Comparison of ENCODE assay signal across 22 mouse cellular contexts in the genomic region with DNA sequence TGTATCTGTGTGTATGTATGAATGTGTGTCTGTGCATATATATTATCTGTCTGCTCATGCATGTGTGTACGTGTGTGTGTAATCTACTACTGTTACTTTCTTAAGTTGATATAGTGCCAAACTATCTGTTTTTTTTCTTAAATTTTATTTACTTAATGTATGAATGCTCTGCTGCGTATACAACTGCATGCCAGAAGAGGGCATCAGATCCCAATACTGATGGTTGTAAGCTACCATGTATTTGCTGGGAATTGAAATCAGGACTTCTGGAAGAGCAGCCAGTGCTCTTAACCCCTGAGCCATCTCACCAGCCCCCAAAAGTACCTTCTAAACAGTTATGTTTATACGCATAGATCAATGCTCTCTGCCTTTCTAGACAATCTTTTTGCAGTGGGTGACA.
A peak's percentile ranks its signal among the peaks of the same experiment; 100 is the strongest.
DNase-seq lines count a peak whose midpoint lies in the region; ATAC-seq and TF ChIP-seq lines count a peak whose summit lies in the region.
"Had no signal": no experiment of that assay in that cellular context is flagged by ENCODE, and none has a peak within 500 bp of the region (broad histone marks: within the 10 kb centered on the region; RNA-seq: fewer than 3 reads in every experiment).

No protein-coding gene starts in this region.

- WGBS in hindbrain, postnatal 0 days: 89% methylated on average over 3 of the region's 3 CpGs
- WGBS in hindbrain, embryonic 12.5 days: 83% methylated on average over 3 of the region's 3 CpGs
- 79% methylated on average over 3 of the region's 3 CpGs for WGBS in lung, postnatal 0 days

- no peaks in the 10 kb centered on the region for H3K4me1 ChIP-seq in hindbrain, postnatal 0 days (ENCODE audit: insufficient read depth, low read length)
- no peaks in the 10 kb centered on the region for H3K4me1 ChIP-seq in hindbrain, embryonic 12.5 days
- H3K4me1 ChIP-seq in lung, postnatal 0 days (ENCODE audit: insufficient read depth, low read depth, low read length): no peaks in the 10 kb centered on the region
- H3K4me1 ChIP-seq: forebrain, embryonic 13.5 days; heart, embryonic 12.5 days; limb, embryonic 10.5 days had no signal

- H3K27ac ChIP-seq in hindbrain, postnatal 0 days: no peak overlapping the region
- no peak overlapping the region for H3K27ac ChIP-seq in hindbrain, embryonic 12.5 days
- H3K27ac ChIP-seq in lung, postnatal 0 days (ENCODE audit: low read length): no peak overlapping the region
- H3K27ac ChIP-seq: forebrain, embryonic 13.5 days; limb, embryonic 10.5 days; liver, embryonic 13.5 days had no signal

- H3K9ac ChIP-seq in hindbrain, postnatal 0 days (replicated peaks; ENCODE audit: low read length): no peak overlapping the region
- no peak overlapping the region for H3K9ac ChIP-seq in hindbrain, embryonic 12.5 days
- H3K9ac ChIP-seq in lung, postnatal 0 days (replicated peaks; ENCODE audit: low read depth): no peak overlapping the region
- H3K9ac ChIP-seq: forebrain, embryonic 13.5 days; heart, embryonic 12.5 days; liver, embryonic 13.5 days had no signal

- ATAC-seq in hindbrain, postnatal 0 days: no peak
- no peak for ATAC-seq in hindbrain, embryonic 12.5 days (ENCODE audit: low FRiP score)
- ATAC-seq in lung, postnatal 0 days: no peak
- ATAC-seq: forebrain, embryonic 13.5 days; hindbrain, embryonic 16.5 days had no signal

- peaks cover 16% of the 10 kb centered on the region for H3K36me3 ChIP-seq in hindbrain, postnatal 0 days (ENCODE audit: insufficient read depth, low read length)
- 0 out of 2 replicates have a peak, but pooled peaks cover 3% of the 10 kb centered on the region for H3K36me3 ChIP-seq in hindbrain, embryonic 12.5 days
- H3K36me3 ChIP-seq in lung, postnatal 0 days (ENCODE audit: insufficient read depth, low read length): no peaks in the 10 kb centered on the region; the same call in 1 of the 2 replicates
- H3K36me3 ChIP-seq: limb, embryonic 10.5 days had no signal

- H3K9me3 ChIP-seq in hindbrain, postnatal 0 days (ENCODE audit: low read length): no peaks in the 10 kb centered on the region
- H3K9me3 ChIP-seq in hindbrain, embryonic 12.5 days (replicated peaks): no peaks in the 10 kb centered on the region
- H3K9me3 ChIP-seq in lung, postnatal 0 days (ENCODE audit: low read length): no peaks in the 10 kb centered on the region
- H3K9me3 ChIP-seq: forebrain, embryonic 13.5 days; heart, embryonic 12.5 days; limb, embryonic 10.5 days; liver, embryonic 13.5 days had no signal

- no peak for TF ChIP-seq EP300 in lung, postnatal 0 days (IDR thresholded peaks at IDR 0.05)

- TF ChIP-seq CTCF in hindbrain, postnatal 0 days (IDR thresholded peaks at IDR 0.05; ENCODE audit: low read depth): peak; percentile 35; the same call in 1 of the 2 replicates
- peak; percentile 26; the same call in 1 of the 2 replicates for TF ChIP-seq CTCF in lung, postnatal 0 days (IDR thresholded peaks at IDR 0.05)

- DNase-seq in hindbrain, postnatal 0 days (ENCODE audit: low spot score): no peak
- DNase-seq in lung, postnatal 0 days (ENCODE audit: low spot score): no peak
- DNase-seq in lung, adult 18-20 months: no peak
- DNase-seq in ES-CJ7 (ENCODE audit: low read depth, low spot score): peak; percentile 33
- peak; percentile 9 for DNase-seq in naive thymus-derived CD4-positive, alpha-beta T cell, adult 2 months (ENCODE audit: low read depth)
- no peak for DNase-seq in spleen, postnatal 10 days (ENCODE audit: low spot score in 2 of 2)
- no peak for DNase-seq in heart, adult 11 months
- DNase-seq: cerebellum, adult 9-11 months; embryo, embryonic 11 days; heart, postnatal 36 days; kidney, adult 2 months; liver, embryonic 13.5 days; lung, postnatal 36 days; right cerebral cortex, adult 18-20 months; spleen, adult 18-20 months; thymus, postnatal 14 days had no signal

- H3K4me3 ChIP-seq in hindbrain, postnatal 0 days (ENCODE audit: low read length): no peak overlapping the region
- H3K4me3 ChIP-seq in hindbrain, embryonic 12.5 days: no peak overlapping the region
- H3K4me3 ChIP-seq in lung, postnatal 0 days (ENCODE audit: low read depth, low read length): no peak overlapping the region
- H3K4me3 ChIP-seq: forebrain, embryonic 13.5 days; heart, embryonic 12.5 days; limb, embryonic 10.5 days; liver, embryonic 13.5 days had no signal

- H3K4me2 ChIP-seq in hindbrain, postnatal 0 days (ENCODE audit: low read depth, low read length): no peak overlapping the region
- H3K4me2 ChIP-seq in hindbrain, embryonic 12.5 days (replicated peaks): no peak overlapping the region
- no peak overlapping the region for H3K4me2 ChIP-seq in lung, postnatal 0 days (replicated peaks; ENCODE audit: low read depth, low read length)
- H3K4me2 ChIP-seq: forebrain, embryonic 13.5 days; heart, embryonic 12.5 days; liver, embryonic 13.5 days; midbrain, embryonic 11.5 days had no signal

- H3K27me3 ChIP-seq in hindbrain, postnatal 0 days (ENCODE audit: insufficient read depth, low read length): no peaks in the 10 kb centered on the region
- H3K27me3 ChIP-seq in hindbrain, embryonic 12.5 days: no peaks in the 10 kb centered on the region
- no peaks in the 10 kb centered on the region for H3K27me3 ChIP-seq in lung, postnatal 0 days (replicated peaks; ENCODE audit: insufficient read depth, low read length)
- H3K27me3 ChIP-seq: forebrain, embryonic 13.5 days; heart, embryonic 12.5 days; liver, embryonic 13.5 days had no signal

Comparison
In these comparisons a context has a peak if more than half of its experiments do, and no peak if none do; other contexts are left out.
1. DNase-seq: peak in ES-CJ7 (single experiment) and naive thymus-derived CD4-positive, alpha-beta T cell, adult 2 months (single experiment); none in hindbrain, postnatal 0 days (single experiment), lung, postnatal 0 days (single experiment), lung, adult 18-20 months (0 of 2), spleen, postnatal 10 days (0 of 2) and heart, adult 11 months (single experiment).